ENCODE assay signal across 25 mouse cellular contexts in genomic region chr3:27605613-27606012, GRCm38 (mm10).
DNase-seq lines count a peak whose midpoint lies in the region; ATAC-seq lines count a peak whose summit lies in the region.
"Had no signal": no experiment of that assay in that cellular context is flagged by ENCODE, and none has a peak within 500 bp of the region (broad histone marks: within the 10 kb centered on the region; RNA-seq: fewer than 3 reads in every experiment).

No protein-coding gene starts in this region.

- no peak overlapping the region for H3K4me2 ChIP-seq in embryonic facial prominence, embryonic 12.5 days (replicated peaks)
- no peak overlapping the region for H3K4me2 ChIP-seq in embryonic facial prominence, embryonic 14.5 days (ENCODE audit: low read depth, low read length)
- no peak overlapping the region for H3K4me2 ChIP-seq in limb, embryonic 15.5 days
- H3K4me2 ChIP-seq: heart, embryonic 11.5 days; limb, embryonic 12.5 days had no signal

- no peak for ATAC-seq in embryonic facial prominence, embryonic 12.5 days (ENCODE audit: insufficient number of reproducible peaks, insufficient read depth, low FRiP score, low TSS enrichment)
- no peak for ATAC-seq in embryonic facial prominence, embryonic 14.5 days (ENCODE audit: low read depth)
- no peak for ATAC-seq in limb, embryonic 15.5 days (ENCODE audit: insufficient number of reproducible peaks, low FRiP score, low TSS enrichment, low read depth)
- no peak for ATAC-seq in monocyte, adult 5-6 weeks (replicated peaks; ENCODE audit: insufficient number of reproducible peaks, low FRiP score, low TSS enrichment, poor library complexity, severe bottlenecking)
- ATAC-seq: forebrain, postnatal 0 days; hindbrain, postnatal 0 days; intestine, embryonic 16.5 days; Patski had no signal

- no peaks in the 10 kb centered on the region for H3K27me3 ChIP-seq in embryonic facial prominence, embryonic 12.5 days
- H3K27me3 ChIP-seq in embryonic facial prominence, embryonic 10.5 days (replicated peaks; ENCODE audit: low read depth, poor library complexity, severe bottlenecking), result no peaks in the 10 kb centered on the region
- H3K27me3 ChIP-seq in embryonic facial prominence, embryonic 14.5 days (replicated peaks; ENCODE audit: control insufficient read depth, insufficient read depth, low read length), result no peaks in the 10 kb centered on the region
- no peaks in the 10 kb centered on the region for H3K27me3 ChIP-seq in limb, embryonic 15.5 days
- H3K27me3 ChIP-seq: CH12.LX; limb, embryonic 12.5 days; Patski had no signal

- 88% methylated on average over 4 of the region's 4 CpGs for WGBS in embryonic facial prominence, embryonic 12.5 days
- 95% methylated on average over 4 of the region's 4 CpGs for WGBS in embryonic facial prominence, embryonic 10.5 days
- WGBS in embryonic facial prominence, embryonic 14.5 days, result 90% methylated on average over 4 of the region's 4 CpGs
- 90% methylated on average over 4 of the region's 4 CpGs for whole genome bisulfite sequencing in limb, embryonic 15.5 days

- no peak overlapping the region for H3K4me3 ChIP-seq in embryonic facial prominence, embryonic 12.5 days
- no peak overlapping the region for H3K4me3 ChIP-seq in embryonic facial prominence, embryonic 10.5 days
- H3K4me3 ChIP-seq in embryonic facial prominence, embryonic 14.5 days (ENCODE audit: low read depth, low read length), result no peak overlapping the region
- H3K4me3 ChIP-seq in limb, embryonic 15.5 days, result no peak overlapping the region
- H3K4me3 ChIP-seq: hindbrain, embryonic 10.5 days; layer of hippocampus, adult 2 months; limb, embryonic 12.5 days had no signal

- H3K4me1 ChIP-seq in embryonic facial prominence, embryonic 12.5 days, result peaks cover 50% of the 10 kb centered on the region
- H3K4me1 ChIP-seq in embryonic facial prominence, embryonic 10.5 days, result peaks cover 50% of the 10 kb centered on the region
- H3K4me1 ChIP-seq in embryonic facial prominence, embryonic 14.5 days (ENCODE audit: control insufficient read depth, insufficient read depth, low read length), result peaks cover 47% of the 10 kb centered on the region
- peaks cover 62% of the 10 kb centered on the region for H3K4me1 ChIP-seq in limb, embryonic 15.5 days

- no peaks in the 10 kb centered on the region for H3K9me3 ChIP-seq in embryonic facial prominence, embryonic 12.5 days
- no peaks in the 10 kb centered on the region for H3K9me3 ChIP-seq in embryonic facial prominence, embryonic 10.5 days
- no peaks in the 10 kb centered on the region for H3K9me3 ChIP-seq in embryonic facial prominence, embryonic 14.5 days (ENCODE audit: control insufficient read depth, low read length)
- no peaks in the 10 kb centered on the region for H3K9me3 ChIP-seq in limb, embryonic 15.5 days
- H3K9me3 ChIP-seq: G1E; hindbrain, embryonic 10.5 days; limb, embryonic 12.5 days had no signal

- intact Hi-C loops in gastrocnemius, postnatal 36 days (cut with DNase I), result no loop called here

- H3K9ac ChIP-seq in embryonic facial prominence, embryonic 12.5 days, result no peak overlapping the region
- H3K9ac ChIP-seq in embryonic facial prominence, embryonic 14.5 days (ENCODE audit: low read depth, low read length), result no peak overlapping the region
- H3K9ac ChIP-seq in limb, embryonic 15.5 days, result no peak overlapping the region
- H3K9ac ChIP-seq: forebrain, postnatal 0 days; limb, embryonic 12.5 days; liver, embryonic 14.5 days had no signal

- DNase-seq in embryonic facial prominence, embryonic 10.5 days (ENCODE audit: low spot score), result no peak
- DNase-seq in adrenal gland, postnatal 10 days, result peak; percentile 39
- no peak for DNase-seq in embryonic facial prominence, embryonic 14.5 days (ENCODE audit: low spot score)
- DNase-seq in gastrocnemius, postnatal 36 days, result no peak
- DNase-seq: B cell, adult 2 months; cerebellum, adult 18-20 months; cerebellum, postnatal 14 days; forebrain, postnatal 0 days; heart, postnatal 10 days; lung, postnatal 4 days; right cerebral cortex, postnatal 14 days; thymus, adult 2 months had no signal

- no peaks in the 10 kb centered on the region for H3K36me3 ChIP-seq in embryonic facial prominence, embryonic 12.5 days
- no peaks in the 10 kb centered on the region for H3K36me3 ChIP-seq in embryonic facial prominence, embryonic 10.5 days (replicated peaks)
- no peaks in the 10 kb centered on the region for H3K36me3 ChIP-seq in embryonic facial prominence, embryonic 14.5 days (ENCODE audit: control insufficient read depth, insufficient read depth, low read length)
- H3K36me3 ChIP-seq in limb, embryonic 15.5 days, result no peaks in the 10 kb centered on the region
- H3K36me3 ChIP-seq: G1E; hindbrain, embryonic 10.5 days; limb, embryonic 12.5 days had no signal

- H3K27ac ChIP-seq in embryonic facial prominence, embryonic 12.5 days, result peak overlapping the region; percentile 66
- no peak overlapping the region for H3K27ac ChIP-seq in embryonic facial prominence, embryonic 10.5 days (replicated peaks)
- H3K27ac ChIP-seq in embryonic facial prominence, embryonic 14.5 days (replicated peaks; ENCODE audit: low read depth, low read length), result peak overlapping the region; percentile 53; the same call in 1 of the 2 replicates
- peak overlapping the region; percentile 92; the same call in 1 of the 2 replicates for H3K27ac ChIP-seq in limb, embryonic 15.5 days
- H3K27ac ChIP-seq: hindbrain, embryonic 10.5 days; hindbrain, postnatal 0 days; layer of hippocampus, adult 2 months; liver, embryonic 14.5 days had no signal
